Mouse (Mus musculus) forelimb bud, embryonic 11.5 days (tissue): Measurements from ENCODE around the gene Gm37240.

Experiments used
- DNase-seq: peaks from one replicate; pipeline ENCODE4 v3.0.0-alpha.2; 2012; ENCODE audit warnings: low read depth, low spot score

Gm37240 gene

GRCm38 (mm10) chr3:84479293-84480005 lies 1407.9 kb downstream of the Gm37240 start:
- no peak for DNase-seq

DNA sequence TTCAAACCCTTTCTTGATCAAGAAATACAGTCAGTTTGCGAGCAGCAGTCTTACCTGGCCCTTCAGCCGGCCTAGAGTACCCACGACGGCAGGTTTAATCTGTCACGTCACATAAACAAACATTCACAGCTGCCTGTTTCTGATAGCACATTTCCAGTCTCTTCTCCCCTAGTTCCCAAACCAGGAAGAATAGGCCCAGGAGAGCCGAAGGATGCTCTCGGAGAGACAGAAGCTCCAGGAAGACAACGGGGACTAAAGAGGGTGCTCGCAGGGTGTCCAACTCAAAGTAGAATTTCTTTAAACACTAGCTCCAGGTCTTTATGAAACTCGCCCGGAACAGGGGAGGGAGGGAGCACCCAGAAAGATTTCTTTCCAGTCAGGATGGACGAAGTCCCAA lies 1408.4 kb downstream of the Gm37240 start:
- DNase-seq, result no peak

GRCm38 (mm10) chr3:84478195-84478594 lies 1409.1 kb downstream of the Gm37240 start:
- no peak for DNase-seq

DNA sequence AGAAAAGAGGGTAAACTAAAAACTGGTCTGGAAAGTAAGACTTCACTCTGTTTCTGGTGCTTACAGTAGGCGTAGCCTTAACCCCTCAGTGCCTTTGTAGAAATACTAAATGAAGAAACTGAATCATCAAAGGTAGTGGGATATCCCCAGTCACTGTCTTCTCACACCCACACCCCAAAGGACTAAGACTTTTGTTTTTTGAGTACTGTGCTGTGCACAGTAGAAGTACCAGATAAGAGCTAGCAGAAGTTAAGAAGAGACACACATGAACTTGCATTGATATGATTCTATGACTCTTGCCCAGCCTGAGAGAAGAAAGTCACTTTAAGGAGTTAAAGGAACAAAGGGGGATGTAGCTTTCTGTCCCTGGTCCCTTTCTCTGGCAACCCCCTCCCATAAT lies 1409.8 kb downstream of the Gm37240 start:
- DNase-seq, result no peak

- DNase-seq, result no peak
Measured at GRCm38 (mm10) chr3:84474981-84475775, 1412.1 kb downstream of the Gm37240 start.

GRCm38 (mm10) chr3:84474398-84474797 lies 1412.9 kb downstream of the Gm37240 start:
- no peak for DNase-seq

DNA sequence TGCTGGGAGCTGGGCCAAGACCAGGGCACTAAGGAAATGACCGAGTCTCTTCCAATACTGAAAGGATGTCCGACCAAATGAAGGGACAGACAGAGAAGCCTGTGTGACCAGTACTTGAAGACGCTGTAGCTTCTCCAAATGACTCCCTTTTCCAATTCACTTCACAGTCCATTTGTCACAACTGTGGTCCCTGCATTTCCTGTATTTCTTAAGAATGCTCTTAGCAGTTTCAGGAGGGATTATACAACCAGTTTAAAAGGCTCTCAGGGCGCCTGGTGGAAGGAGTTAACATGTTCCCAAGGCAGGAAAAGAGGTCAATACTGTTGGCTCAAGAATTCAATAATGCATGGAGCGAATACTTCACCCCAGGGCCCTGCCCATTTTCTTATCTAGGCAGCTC lies 1414.4 kb downstream of the Gm37240 start:
- DNase-seq, result no peak

DNA sequence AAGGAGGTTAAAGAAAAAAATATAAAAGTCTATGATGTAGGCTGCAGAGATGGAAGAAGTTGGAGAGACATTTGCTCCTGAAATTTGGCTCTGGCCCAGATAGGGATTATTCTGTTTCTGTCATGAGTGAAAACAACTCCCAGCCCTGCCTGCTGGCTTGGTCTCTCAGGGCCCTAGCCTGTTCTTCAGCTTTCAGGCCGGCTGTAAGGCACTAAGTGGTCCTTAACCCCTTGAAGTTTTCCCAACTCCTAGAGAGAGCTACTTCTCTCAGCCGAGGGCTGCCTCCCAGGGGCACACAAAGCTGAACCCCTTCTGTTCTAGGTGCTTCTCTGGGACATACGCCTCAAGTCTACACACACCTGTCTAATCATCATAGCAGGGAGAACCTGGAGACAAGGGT lies 1414.8 kb downstream of the Gm37240 start:
- no peak for DNase-seq

DNA sequence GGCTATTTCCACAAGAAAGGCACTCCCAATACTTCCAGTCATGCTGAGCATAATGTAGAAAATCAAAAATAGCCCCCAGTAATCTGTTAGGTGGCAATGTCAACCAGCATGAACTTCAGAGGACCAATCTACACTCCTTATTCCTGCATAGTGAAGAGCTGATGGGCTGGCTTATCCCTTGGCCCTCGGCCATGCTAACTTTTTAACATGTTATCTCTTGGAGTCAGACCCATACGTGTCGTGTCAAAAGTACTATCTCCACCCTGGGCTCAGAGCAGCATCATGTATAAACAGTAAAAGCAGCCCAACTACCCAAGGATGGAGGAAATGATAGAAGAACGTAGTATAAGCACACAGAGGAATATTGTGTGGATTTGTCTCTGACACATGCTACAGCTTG lies 1416.2 kb downstream of the Gm37240 start:
- DNase-seq, result no peak

GRCm38 (mm10) chr3:84468111-84468453 lies 1419.2 kb downstream of the Gm37240 start:
- no peak for DNase-seq

- DNase-seq, result no peak
Measured at GRCm38 (mm10) chr3:84467419-84468110, 1419.8 kb downstream of the Gm37240 start.

DNA sequence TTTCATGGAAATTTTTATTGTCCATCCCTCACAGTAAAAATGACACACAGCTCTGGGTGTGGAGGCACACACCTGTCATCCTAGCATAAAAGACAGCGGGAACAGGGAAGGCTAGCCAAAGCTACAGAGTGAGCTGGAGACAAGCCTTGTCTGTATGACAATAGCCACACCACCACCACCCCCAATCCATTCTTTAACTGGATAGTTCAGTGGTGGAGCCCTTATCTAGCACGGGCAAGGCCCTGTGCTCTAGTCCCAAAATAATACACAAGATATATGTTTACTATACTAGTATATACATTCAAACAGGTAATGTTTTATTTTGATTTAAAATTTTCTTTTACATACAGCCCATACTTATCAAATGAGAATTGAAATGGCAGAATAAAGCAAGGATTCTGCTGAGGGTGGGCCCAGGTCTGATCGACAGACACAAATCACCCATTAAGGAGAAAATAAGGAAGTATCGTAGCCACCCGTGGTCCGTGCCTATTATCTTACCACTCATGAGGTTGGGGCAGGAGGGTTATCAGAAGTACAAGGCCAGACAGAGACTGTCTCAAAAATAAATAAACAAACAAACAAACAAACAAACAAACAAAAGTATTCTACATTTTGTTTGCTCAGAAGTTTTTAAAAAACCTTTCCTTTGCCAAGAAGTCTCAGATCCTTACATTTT lies 1421.4 kb downstream of the Gm37240 start:
- DNase-seq, result no peak

- no peak for DNase-seq
Measured at GRCm38 (mm10) chr3:84461687-84462086, 1425.6 kb downstream of the Gm37240 start.

GRCm38 (mm10) chr3:84460952-84461351 lies 1426.4 kb downstream of the Gm37240 start:
- no peak for DNase-seq

DNA sequence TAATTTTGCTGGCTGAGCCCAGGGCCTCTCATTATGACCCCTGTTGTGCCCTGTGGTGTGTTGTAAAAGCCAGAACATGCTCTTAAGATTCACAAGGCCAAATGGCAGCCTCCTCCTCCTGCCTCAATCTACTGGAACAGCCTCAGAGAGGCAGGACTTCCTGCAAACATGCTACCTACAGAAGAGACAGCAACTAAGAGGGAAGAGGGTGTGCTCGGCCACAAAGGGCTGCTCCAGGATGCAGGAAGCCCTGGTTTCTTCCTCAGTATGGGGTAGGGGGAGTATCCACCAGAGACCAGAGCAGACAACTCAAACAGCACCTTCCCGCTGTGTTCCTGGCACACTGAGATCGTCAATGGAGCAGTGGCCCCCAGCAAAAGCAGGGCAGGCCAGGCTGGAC lies 1426.8 kb downstream of the Gm37240 start:
- DNase-seq, result no peak

- DNase-seq, result no peak
Measured at GRCm38 (mm10) chr3:84455733-84456417, 1431.4 kb downstream of the Gm37240 start.

- DNase-seq, result no peak
Measured at GRCm38 (mm10) chr3:84450651-84451050, 1436.7 kb downstream of the Gm37240 start.

DNA sequence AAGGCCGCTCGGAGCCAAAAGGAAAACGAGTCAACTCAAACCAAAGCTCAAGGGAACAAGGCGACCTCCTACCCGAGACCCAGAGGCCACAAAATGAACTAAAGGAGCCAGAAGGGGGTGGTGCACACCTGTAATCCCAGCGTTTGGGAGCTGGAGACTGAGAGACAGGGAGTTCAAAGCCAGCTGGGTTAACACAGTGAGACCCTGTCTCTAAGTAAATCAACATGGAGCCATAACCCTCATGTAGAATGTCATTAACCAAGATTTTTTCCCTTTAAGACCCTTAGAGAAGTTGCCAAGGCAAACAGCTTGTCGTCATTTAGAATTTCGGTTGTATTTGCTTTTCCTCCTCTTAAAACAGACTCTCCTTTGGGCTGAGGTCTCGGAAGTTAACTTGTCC lies 1438.3 kb downstream of the Gm37240 start:
- DNase-seq, result no peak

DNA sequence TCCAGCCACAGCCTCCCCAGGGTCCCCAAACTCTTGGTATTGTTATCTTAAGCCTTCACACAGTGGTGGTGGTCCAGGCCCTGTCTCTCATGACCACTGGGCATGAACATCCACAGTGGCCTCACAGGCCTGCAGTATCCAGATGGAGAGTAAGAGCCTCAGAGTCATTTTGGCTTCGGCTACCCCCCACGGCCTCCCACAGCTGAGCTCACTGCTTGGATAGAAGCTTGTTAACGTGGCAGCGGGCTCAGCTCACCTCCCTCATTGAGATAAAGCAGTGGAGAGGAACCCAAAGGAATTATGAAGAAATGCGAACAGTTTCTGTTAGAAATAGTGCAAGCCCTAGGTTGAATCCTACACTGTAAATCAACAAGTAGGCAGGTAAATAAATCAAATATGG lies 1439.5 kb downstream of the Gm37240 start:
- DNase-seq, result no peak
